Mouse (Mus musculus) hindbrain, embryonic 16.5 days (tissue): Measurements from ENCODE around the gene Olfr1197. TPM values are rescaled to one million over a fixed set of nuclear protein-coding genes. Genes with fewer than 3 reads are reported as not detected.

Experiments used
- ATAC-seq: fragments of 200-750 bp; cut with Nextera tagmentation; 2 replicates; pipeline ENCODE4 v1.8.0; 2017; ENCODE audit warnings: moderate TSS enrichment, moderate library complexity
- H3K27ac ChIP-seq: fragments of 300-500 bp; sonication (generic); 2 replicates; pipeline ENCODE4 v1.5.1; 2014; ENCODE audit warnings: low read depth, mild to moderate bottlenecking, control low read depth, low read length, moderate library complexity
- H3K27me3 ChIP-seq: fragments of 300-500 bp; sonication (generic); replicated peaks from 2 replicates; pipeline ENCODE4 v1.6.1; 2014; ENCODE audit warnings: low read length; ENCODE audit not compliant: control insufficient read depth, insufficient read depth
- H3K36me3 ChIP-seq: fragments of 300-500 bp; sonication (generic); 2 replicates; pipeline ENCODE4 v1.6.1; 2014; ENCODE audit warnings: mild to moderate bottlenecking, low read length, moderate library complexity, mixed read lengths; ENCODE audit not compliant: control insufficient read depth, insufficient read depth
- H3K4me1 ChIP-seq: fragments of 300-500 bp; sonication (generic); 2 replicates; pipeline ENCODE4 v1.6.1; 2014; ENCODE audit warnings: low read depth, low read length; ENCODE audit not compliant: control insufficient read depth, insufficient read depth
- H3K4me2 ChIP-seq: fragments of 300-500 bp; sonication (generic); 2 replicates; pipeline ENCODE4 v1.6.1; 2014; ENCODE audit warnings: mild to moderate bottlenecking, low read length, control low read depth, moderate library complexity
- H3K4me3 ChIP-seq: fragments of 300-500 bp; sonication (generic); 2 replicates; pipeline ENCODE4 v1.5.1; 2014; ENCODE audit warnings: mild to moderate bottlenecking, low read length, control low read depth, moderate library complexity
- H3K9ac ChIP-seq: fragments of 300-500 bp; sonication (generic); 2 replicates; pipeline ENCODE4 v1.6.1; 2014; ENCODE audit warnings: low read depth, mild to moderate bottlenecking, control low read depth, low read length, moderate library complexity
- H3K9me3 ChIP-seq: fragments of 300-500 bp; sonication (generic); 2 replicates; pipeline ENCODE4 v1.6.1; 2014; ENCODE audit warnings: mild to moderate bottlenecking, low read length, moderate library complexity; ENCODE audit not compliant: control insufficient read depth
- WGBS: fragments of 180-500 bp; shearing (Covaris S2); extraction: QIAGEN DNeasy Blood & Tissue Kit; methylation state at CpG from one replicate; pipeline ENCODE4 v1.1.7; 2014; 5-methylcytosine and 5-hydroxymethylcytosine counted together
- polyA plus RNA-seq: library from polyadenylated mRNA; unstranded; fragments of >200 nt; fragmentation: Nextera tagmentation; extraction: Ambion mirVana; gene quantifications from 2 replicates; pipeline ENCODE4 v1.2.1, GENCODE M21; 2015

Olfr1197 gene
- not detected in 2 replicates for polyA plus RNA-seq

DNA sequence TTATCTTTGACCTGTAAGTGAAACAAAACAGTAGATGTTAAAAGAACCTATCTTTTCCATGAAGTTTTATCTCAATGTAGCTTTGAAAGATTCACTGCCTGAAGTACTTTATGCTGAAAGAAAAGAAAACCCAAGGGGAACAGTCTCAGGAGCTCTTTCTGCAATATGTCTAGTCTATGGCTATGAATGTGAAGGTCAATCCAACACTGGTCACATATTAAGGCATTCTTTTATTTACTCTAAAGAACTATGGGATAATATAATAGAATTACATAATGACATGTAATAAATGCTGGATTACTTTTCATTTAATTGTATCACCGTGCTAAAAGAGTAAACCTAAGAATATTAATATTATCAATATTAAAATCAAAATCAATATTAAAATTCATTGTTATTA lies at the start of gene Olfr1197:
TSS of gene Olfr1197 (minus strand) at position 101 of the 400 bp plus-strand sequence.
- 95% methylated on average over 1 of the region's 1 CpGs for WGBS
- ATAC-seq: no peak

DNA sequence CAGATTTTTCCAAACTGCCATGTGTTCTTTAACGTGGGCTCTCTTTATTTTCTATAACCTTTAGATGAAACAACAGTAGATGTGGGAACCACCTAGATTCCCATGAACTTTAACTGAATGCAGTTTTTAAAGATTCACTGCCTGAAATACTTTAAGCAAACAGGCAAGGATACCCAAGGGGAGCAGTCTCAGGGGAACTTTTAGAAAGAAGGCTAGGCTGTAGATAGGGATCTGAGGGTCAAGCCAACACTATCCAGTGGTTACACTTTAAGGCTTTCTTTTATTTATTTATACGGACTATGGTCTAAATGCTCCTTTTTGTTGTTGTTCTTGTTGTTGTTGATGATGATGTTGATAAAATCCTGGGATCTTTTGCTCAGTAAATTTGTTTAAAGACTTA lies 38.2 kb upstream of the Olfr1197 start, which contains the start of gene Olfr1200:
TSS of gene Olfr1200 (minus strand) at position 101 of the 400 bp plus-strand sequence.
- H3K36me3 ChIP-seq: no peaks in the 10 kb centered on the region
- WGBS: 87% methylated on average over 2 of the region's 2 CpGs
- no peaks in the 10 kb centered on the region for H3K9me3 ChIP-seq
- H3K4me2 ChIP-seq: no peak within 1 kb of the TSS
- no peak for ATAC-seq
- H3K27me3 ChIP-seq: no peaks in the 10 kb centered on the region
- H3K9ac ChIP-seq: no peak within 1 kb of the TSS
- H3K4me1 ChIP-seq: no peaks in the 10 kb centered on the region
- no peak within 1 kb of the TSS for H3K27ac ChIP-seq
- H3K4me3 ChIP-seq: no peak within 1 kb of the TSS

More for the DNA sequence above, at the start of gene Olfr1197:
- no peaks in the 10 kb centered on the region for H3K9me3 ChIP-seq
- no peak within 1 kb of the TSS for H3K4me2 ChIP-seq
- no peaks in the 10 kb centered on the region for H3K4me1 ChIP-seq
- H3K4me3 ChIP-seq: no peak within 1 kb of the TSS
- H3K9ac ChIP-seq: no peak within 1 kb of the TSS
- no peaks in the 10 kb centered on the region for H3K36me3 ChIP-seq
- H3K27ac ChIP-seq: no peak within 1 kb of the TSS
- H3K27me3 ChIP-seq: no peaks in the 10 kb centered on the region

DNA sequence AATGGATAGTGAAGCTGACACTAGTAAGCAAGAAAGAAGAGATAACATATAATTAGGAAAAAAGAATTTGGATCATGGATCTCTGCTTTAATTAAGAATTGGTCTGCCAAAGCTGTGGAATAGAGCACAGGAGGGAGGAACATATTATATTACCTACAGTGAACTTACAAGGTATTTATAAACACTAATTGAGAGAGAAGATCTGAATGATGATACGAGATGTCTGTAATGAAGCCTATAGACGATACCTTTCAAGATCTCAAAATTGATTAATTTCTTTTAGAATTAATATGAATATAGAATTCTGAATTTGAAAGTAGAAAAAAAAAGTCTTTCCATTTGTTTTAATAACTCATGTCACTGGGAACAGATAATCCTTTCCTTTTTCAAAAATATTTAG lies 28.2 kb upstream of the Olfr1197 start, which contains the start of gene Olfr1199:
TSS of gene Olfr1199 (minus strand) at position 101 of the 400 bp plus-strand sequence.
- no peak within 1 kb of the TSS for H3K9ac ChIP-seq
- WGBS: 95% methylated on average over 2 of the region's 2 CpGs

DNA sequence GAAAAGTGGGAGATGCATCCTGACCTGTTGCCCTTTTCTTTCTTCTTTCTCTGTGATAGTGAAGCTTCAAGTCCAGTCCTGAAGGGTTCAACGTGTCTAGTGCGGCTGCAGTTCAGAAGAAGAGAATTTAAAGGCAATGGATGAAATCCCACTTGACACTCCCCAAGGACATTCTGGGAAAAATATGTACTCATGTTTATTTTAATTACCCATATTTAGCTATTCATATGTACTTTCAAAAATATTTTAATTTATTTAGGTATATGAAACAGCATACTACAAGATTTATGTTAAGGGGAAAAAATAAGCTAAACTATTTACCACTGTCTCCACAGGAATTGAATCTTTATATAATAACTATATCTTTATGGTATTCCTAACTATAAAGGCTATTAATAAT lies 19.1 kb upstream of the Olfr1197 start, which contains the start of gene Olfr1198:
TSS of gene Olfr1198 (minus strand) at position 101 of the 400 bp plus-strand sequence.
- no peak for ATAC-seq
- H3K4me1 ChIP-seq: no peaks in the 10 kb centered on the region
- no peak within 1 kb of the TSS for H3K27ac ChIP-seq
- H3K9ac ChIP-seq: no peak within 1 kb of the TSS
- no peak within 1 kb of the TSS for H3K4me2 ChIP-seq
- no peaks in the 10 kb centered on the region for H3K9me3 ChIP-seq
- no peaks in the 10 kb centered on the region for H3K36me3 ChIP-seq
- no peaks in the 10 kb centered on the region for H3K27me3 ChIP-seq
- WGBS: 93% methylated on average over 2 of the region's 2 CpGs
- no peak within 1 kb of the TSS for H3K4me3 ChIP-seq

More for the DNA sequence above, 28.2 kb upstream of the Olfr1197 start, which contains the start of gene Olfr1199:
- Histone ChIP-seq H3K4me1 (no peaks in the 10 kb centered on the region), H3K4me3 (no peak within 1 kb of the TSS), H3K36me3 (no peaks in the 10 kb centered on the region), H3K9me3 (no peaks in the 10 kb centered on the region), H3K27ac (no peak within 1 kb of the TSS), H3K27me3 (no peaks in the 10 kb centered on the region), H3K4me2 (no peak within 1 kb of the TSS)
- no peak for ATAC-seq

DNA sequence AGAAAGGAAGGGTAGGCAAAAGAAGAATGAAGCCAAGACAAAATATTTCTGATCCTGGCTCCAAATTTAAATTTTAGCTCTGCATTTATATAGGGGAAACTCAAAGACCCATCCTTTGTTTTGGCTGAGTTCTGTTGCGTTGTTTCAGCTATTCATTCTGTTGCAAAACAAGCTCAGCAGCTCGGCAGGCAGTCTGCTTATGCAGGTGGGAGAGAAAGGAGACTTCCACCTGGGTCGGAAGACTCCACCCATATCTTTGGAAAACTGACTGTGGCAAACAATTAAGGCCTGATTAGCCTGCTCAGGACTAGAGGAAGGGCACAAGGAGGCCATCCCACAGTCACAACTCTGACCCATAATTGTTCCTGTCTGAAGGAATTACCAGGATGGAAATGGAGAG lies 11.2 kb upstream of the Olfr1197 start:
- Histone ChIP-seq H3K27ac (no peak overlapping the region), H3K36me3 (no peaks in the 10 kb centered on the region), H3K27me3 (no peaks in the 10 kb centered on the region), H3K4me1 (no peaks in the 10 kb centered on the region), H3K9me3 (no peaks in the 10 kb centered on the region), H3K4me2 (no peak overlapping the region), H3K4me3 (no peak overlapping the region), H3K9ac (no peak overlapping the region)
- 66% methylated on average over 3 of the region's 3 CpGs for WGBS
- ATAC-seq: no peak

DNA sequence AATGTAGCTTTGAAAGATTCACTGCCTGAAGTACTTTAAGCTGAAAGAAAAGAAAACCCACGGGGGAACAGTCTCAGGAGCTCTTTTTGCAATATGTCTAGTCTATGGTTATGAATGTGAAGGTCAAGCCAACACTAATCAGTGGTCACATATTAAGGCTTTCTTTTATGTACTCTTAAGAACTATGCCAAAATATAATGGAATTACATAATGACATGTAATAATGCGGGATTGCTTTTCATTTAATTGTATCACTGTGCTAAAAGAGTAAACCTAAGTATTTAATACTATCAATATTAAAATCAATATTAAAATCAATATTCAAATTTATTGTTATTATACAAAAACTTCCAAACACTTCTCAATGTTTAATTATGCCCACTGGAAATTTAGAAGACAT lies 27.7 kb downstream of the Olfr1197 start, which contains the start of gene Olfr1196:
TSS of gene Olfr1196 (minus strand) at position 101 of the 400 bp plus-strand sequence.
- no peak for ATAC-seq
- Histone ChIP-seq H3K9me3 (no peaks in the 10 kb centered on the region), H3K4me2 (no peak within 1 kb of the TSS), H3K4me1 (no peaks in the 10 kb centered on the region), H3K36me3 (no peaks in the 10 kb centered on the region), H3K27me3 (no peaks in the 10 kb centered on the region), H3K27ac (no peak within 1 kb of the TSS), H3K9ac (no peak within 1 kb of the TSS), H3K4me3 (no peak within 1 kb of the TSS)
- WGBS: 92% methylated on average over 2 of the region's 2 CpGs

DNA sequence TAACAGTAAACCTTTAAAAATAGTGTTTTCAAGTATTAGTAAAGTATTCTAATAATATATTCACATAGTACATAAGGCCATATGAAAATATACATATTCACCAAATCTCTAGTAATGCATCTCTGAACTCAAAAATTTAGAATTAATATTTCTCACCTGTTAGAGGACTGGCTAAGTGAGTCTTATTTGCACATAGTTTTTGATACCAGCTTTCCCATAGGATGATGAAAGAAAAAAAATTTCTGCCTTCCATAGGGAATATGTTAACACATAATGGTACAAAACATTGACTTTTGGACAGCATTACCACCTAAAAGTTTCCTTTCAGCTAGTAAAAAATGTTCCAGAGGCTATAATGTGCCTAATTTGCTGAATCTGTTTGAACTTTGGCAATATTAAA lies 43.1 kb downstream of the Olfr1197 start, which contains the start of gene Olfr1195:
TSS of gene Olfr1195 (minus strand) at position 101 of the 400 bp plus-strand sequence.
- no peaks in the 10 kb centered on the region for H3K36me3 ChIP-seq
- ATAC-seq: no peak
- no peak within 1 kb of the TSS for H3K4me2 ChIP-seq
- no peak within 1 kb of the TSS for H3K9ac ChIP-seq
- H3K9me3 ChIP-seq: no peaks in the 10 kb centered on the region
- no peaks in the 10 kb centered on the region for H3K4me1 ChIP-seq
- no peaks in the 10 kb centered on the region for H3K27me3 ChIP-seq
- H3K4me3 ChIP-seq: no peak within 1 kb of the TSS
- H3K27ac ChIP-seq: no peak within 1 kb of the TSS

Other genes starting within 250 kb of the Olfr1197 start
- gene Olfr1184, start 248.8 kb downstream of the Olfr1197 start, polyA plus RNA-seq: not detected in 2 replicates
- gene Olfr1185-ps1, start 239.0 kb downstream of the Olfr1197 start, polyA plus RNA-seq: not detected in 2 replicates
- not detected in 2 replicates for gene Olfr1186, start 213.8 kb downstream of the Olfr1197 start, polyA plus RNA-seq
- not detected in 2 replicates for gene Olfr1188, start 175.4 kb downstream of the Olfr1197 start, polyA plus RNA-seq
- not detected in 2 replicates for gene Olfr1189, start 145.9 kb downstream of the Olfr1197 start, polyA plus RNA-seq
- not detected in 2 replicates for gene Olfr1191-ps1, start 91.8 kb downstream of the Olfr1197 start, polyA plus RNA-seq
- not detected in 2 replicates for gene Olfr1192-ps1, start 83.9 kb downstream of the Olfr1197 start, polyA plus RNA-seq
- gene Olfr1193, start 56.7 kb downstream of the Olfr1197 start, polyA plus RNA-seq: not detected in 2 replicates
- not detected in 2 replicates for gene Olfr1195, start 43.2 kb downstream of the Olfr1197 start, polyA plus RNA-seq
- not detected in 2 replicates for gene Olfr1196, start 27.8 kb downstream of the Olfr1197 start, polyA plus RNA-seq
- gene Olfr1198, start 19.0 kb upstream of the Olfr1197 start, polyA plus RNA-seq: not detected in 2 replicates
- not detected in 2 replicates for gene Olfr1199, start 28.1 kb upstream of the Olfr1197 start, polyA plus RNA-seq
- not detected in 2 replicates for gene Olfr1200, start 38.1 kb upstream of the Olfr1197 start, polyA plus RNA-seq
- gene Olfr1201, start 60.7 kb upstream of the Olfr1197 start, polyA plus RNA-seq: not detected in 2 replicates
- not detected in 2 replicates for gene Olfr1202, start 82.1 kb upstream of the Olfr1197 start, polyA plus RNA-seq
- gene Olfr1205, start 97.4 kb upstream of the Olfr1197 start, polyA plus RNA-seq: not detected in 2 replicates
- gene Olfr1204, start 116.9 kb upstream of the Olfr1197 start, polyA plus RNA-seq: not detected in 2 replicates
- gene Olfr1206, start 130.9 kb upstream of the Olfr1197 start, polyA plus RNA-seq: not detected in 2 replicates
- not detected in 2 replicates for gene Olfr1208, start 169.9 kb upstream of the Olfr1197 start, polyA plus RNA-seq
- not detected in 2 replicates for gene Olfr1209, start 182.8 kb upstream of the Olfr1197 start, polyA plus RNA-seq
- not detected in 2 replicates for gene Olfr1211, start 205.7 kb upstream of the Olfr1197 start, polyA plus RNA-seq
- not detected in 2 replicates for gene Olfr1212, start 221.6 kb upstream of the Olfr1197 start, polyA plus RNA-seq
- not detected in 2 replicates for gene Gm13762, start 247.9 kb upstream of the Olfr1197 start, polyA plus RNA-seq